30 mouse cellular contexts compared by ENCODE assay signal in the genomic region with DNA sequence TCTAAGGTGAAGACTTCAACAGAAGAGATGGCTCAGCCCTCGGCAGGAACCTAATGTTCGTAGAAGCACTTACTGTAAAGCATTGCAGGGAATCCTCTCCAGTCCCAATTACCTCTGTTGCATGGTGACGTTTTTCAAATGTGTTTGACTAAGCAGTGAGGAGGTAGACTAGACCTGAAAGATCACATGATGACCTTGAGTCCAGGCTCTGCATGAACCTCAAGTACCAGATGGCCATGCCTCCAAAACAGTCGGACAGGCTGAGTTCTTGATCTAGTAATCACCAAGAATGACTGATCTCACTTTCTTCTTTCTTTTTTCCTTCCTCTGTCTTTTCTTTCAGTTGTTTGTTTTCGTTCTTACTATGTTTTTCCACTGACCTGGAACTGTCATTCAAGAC. TPM values are rescaled to one million over a fixed set of nuclear protein-coding genes. Genes with fewer than 3 reads are reported as not detected.
DNase-seq lines count a peak whose midpoint lies in the region; ATAC-seq lines count a peak whose summit lies in the region.
"Had no signal": no experiment of that assay in that cellular context is flagged by ENCODE, and none has a peak within 500 bp of the region (broad histone marks: within the 10 kb centered on the region; RNA-seq: fewer than 3 reads in every experiment).

No protein-coding gene starts in this region.

- no peak for ATAC-seq in intestine, embryonic 14.5 days (replicated peaks; ENCODE audit: low FRiP score, low TSS enrichment, low read depth)
- no peak for ATAC-seq in intestine, embryonic 15.5 days
- peak; percentile 8 for ATAC-seq in CD4-positive, CD25-positive, alpha-beta regulatory T cell, adult 4 months
- ATAC-seq: activated CD4-positive, CD25-positive, alpha-beta regulatory T cell, adult 4 months; forebrain, embryonic 15.5 days; hindbrain, postnatal 0 days; intestine, postnatal 0 days had no signal

- H3K9ac ChIP-seq in intestine, embryonic 14.5 days (ENCODE audit: low read length) = no peak overlapping the region
- H3K9ac ChIP-seq in intestine, embryonic 15.5 days = no peak overlapping the region
- H3K9ac ChIP-seq: embryonic facial prominence, embryonic 12.5 days; forebrain, embryonic 15.5 days; limb, embryonic 15.5 days; liver, embryonic 13.5 days had no signal

- peak; percentile 23 for DNase-seq in intestine, embryonic 14.5 days (ENCODE audit: low spot score)
- peak; percentile 76 for DNase-seq in brain, adult 2 months (ENCODE audit: low read depth, low spot score)
- peak; percentile 68 for DNase-seq in cerebellum, adult 9-11 months
- no peak for DNase-seq in gastrocnemius, postnatal 36 days
- DNase-seq in frontal cortex, postnatal 14 days (ENCODE audit: low spot score in 2 of 2) = no peak
- DNase-seq in right cerebral cortex, adult 18-20 months = no peak
- DNase-seq: adrenal gland, adult 2 months; adrenal gland, postnatal 36 days; embryo, embryonic 11 days; gastrocnemius, adult 2 months; heart, postnatal 14 days; kidney, postnatal 4 days; layer of hippocampus, adult 9-11 months; liver, embryonic 13.5 days; lung, adult 18-20 months; lung, postnatal 10 days; midbrain, embryonic 14.5 days; thymus, adult 2 months; thymus, postnatal 4 days had no signal

- H3K4me3 ChIP-seq in intestine, embryonic 14.5 days (ENCODE audit: low read depth, low read length) = no peak overlapping the region
- no peak overlapping the region for H3K4me3 ChIP-seq in intestine, embryonic 15.5 days (replicated peaks)
- H3K4me3 ChIP-seq: embryonic facial prominence, embryonic 12.5 days; forebrain, embryonic 15.5 days; gastrocnemius, adult 2 months; hindbrain, embryonic 10.5 days; limb, embryonic 10.5 days; limb, embryonic 15.5 days; liver, embryonic 13.5 days had no signal

- no peaks in the 10 kb centered on the region for H3K27me3 ChIP-seq in intestine, embryonic 14.5 days (replicated peaks; ENCODE audit: control insufficient read depth, insufficient read depth, low read length)
- H3K27me3 ChIP-seq in intestine, embryonic 15.5 days (replicated peaks) = no peaks in the 10 kb centered on the region
- H3K27me3 ChIP-seq: embryonic facial prominence, embryonic 12.5 days; forebrain, embryonic 15.5 days; limb, embryonic 15.5 days; liver, embryonic 13.5 days had no signal

- no peak overlapping the region for H3K27ac ChIP-seq in intestine, embryonic 14.5 days (ENCODE audit: low read depth)
- H3K27ac ChIP-seq in intestine, embryonic 15.5 days = no peak overlapping the region
- H3K27ac ChIP-seq: embryonic facial prominence, embryonic 12.5 days; forebrain, embryonic 15.5 days; gastrocnemius, adult 2 months; hindbrain, embryonic 10.5 days; hindbrain, postnatal 0 days; limb, embryonic 10.5 days; limb, embryonic 15.5 days; liver, embryonic 13.5 days; macrophage had no signal

- H3K4me1 ChIP-seq in intestine, embryonic 14.5 days (replicated peaks; ENCODE audit: control insufficient read depth, insufficient read depth, low read length) = no peaks in the 10 kb centered on the region
- H3K4me1 ChIP-seq in intestine, embryonic 15.5 days (replicated peaks) = no peaks in the 10 kb centered on the region
- H3K4me1 ChIP-seq: embryonic facial prominence, embryonic 12.5 days; hindbrain, embryonic 10.5 days; limb, embryonic 10.5 days; limb, embryonic 15.5 days; liver, embryonic 13.5 days had no signal

- intact Hi-C loops in gastrocnemius, postnatal 36 days (cut with DNase I) = no loop called here

- no peak overlapping the region for H3K4me2 ChIP-seq in intestine, embryonic 14.5 days (ENCODE audit: low read length)
- H3K4me2 ChIP-seq in intestine, embryonic 15.5 days (replicated peaks) = no peak overlapping the region
- H3K4me2 ChIP-seq: embryonic facial prominence, embryonic 12.5 days; forebrain, embryonic 15.5 days; limb, embryonic 15.5 days; liver, embryonic 13.5 days had no signal

- H3K36me3 ChIP-seq in intestine, embryonic 14.5 days (ENCODE audit: control insufficient read depth, insufficient read depth, low read length) = no peaks in the 10 kb centered on the region
- H3K36me3 ChIP-seq in intestine, embryonic 15.5 days = no peaks in the 10 kb centered on the region
- H3K36me3 ChIP-seq: embryonic facial prominence, embryonic 12.5 days; forebrain, embryonic 15.5 days; hindbrain, embryonic 10.5 days; limb, embryonic 10.5 days; limb, embryonic 15.5 days; liver, embryonic 13.5 days had no signal

- 74% methylated on average over 5 of the region's 5 CpGs for WGBS in intestine, embryonic 14.5 days
- 71% methylated on average over 5 of the region's 5 CpGs for whole genome bisulfite sequencing in intestine, embryonic 15.5 days

- H3K9me3 ChIP-seq in intestine, embryonic 14.5 days (ENCODE audit: control insufficient read depth, low read length) = no peaks in the 10 kb centered on the region; the same call in 1 of the 2 replicates
- no peaks in the 10 kb centered on the region for H3K9me3 ChIP-seq in intestine, embryonic 15.5 days
- H3K9me3 ChIP-seq: embryonic facial prominence, embryonic 12.5 days; forebrain, embryonic 15.5 days; hindbrain, embryonic 10.5 days; limb, embryonic 10.5 days; limb, embryonic 15.5 days; liver, embryonic 13.5 days had no signal

RNA-seq across cellular contexts. Expression of gene Inpp5f, which starts 31.3 kb away (rescaled TPM):
- 33.7 and 33.8 TPM in 2 replicates for polyA plus RNA-seq in intestine, embryonic 14.5 days (2014; fragmentation: Nextera tagmentation; extraction: Ambion mirVana)
- polyA plus RNA-seq in intestine, embryonic 15.5 days (2015; fragmentation: Nextera tagmentation; extraction: Ambion mirVana) = 17.3 and 17.9 TPM in 2 replicates
- 10 to 100 TPM; 77.6 to 98.5 TPM for polyA plus RNA-seq in CD4-positive, CD25-positive, alpha-beta regulatory T cell, adult 4 months (2017; shearing (Covaris generic))
- total RNA-seq in gastrocnemius, postnatal 36 days (2021) = 1 to 10 TPM; 2.9 to 3.2 TPM

Comparison
In these comparisons a context has a peak if more than half of its experiments do, and no peak if none do; other contexts are left out.
1. DNase-seq: peak in intestine, embryonic 14.5 days (single experiment), brain, adult 2 months (single experiment) and cerebellum, adult 9-11 months (single experiment); none in gastrocnemius, postnatal 36 days (0 of 2), frontal cortex, postnatal 14 days (0 of 2) and right cerebral cortex, adult 18-20 months (single experiment).